Mouse (Mus musculus): ENCODE measurements around the gene Man2a1. TPM values are rescaled to one million over a fixed set of nuclear protein-coding genes. Genes with fewer than 3 reads are reported as not detected.

Man2a1 gene
- polyA plus RNA-seq, 1 experiment, result 0.03 TPM

GRCm38 (mm10) chr17:64611426-64611825 is 10.9 kb downstream of the Man2a1 start:
- H3K4me1 ChIP-seq (ENCODE audit: control insufficient read depth), result peaks cover 8% of the 10 kb centered on the region; the same call in 1 of the 2 replicates

GRCm38 (mm10) chr17:64612135-64612885 is 11.8 kb downstream of the Man2a1 start:
- Histone ChIP-seq H3K9me3 (ENCODE audit: control insufficient read depth, low read length) (no peaks in the 10 kb centered on the region), H3K27me3 (ENCODE audit: control insufficient read depth) (no peaks in the 10 kb centered on the region), H3K4me3 (replicated peaks) (no peak overlapping the region), H3K36me3 (ENCODE audit: control insufficient read depth) (peaks cover 11% of the 10 kb centered on the region), H3K4me1 (ENCODE audit: control insufficient read depth) (peaks cover 6% of the 10 kb centered on the region; the same call in 1 of the 2 replicates)
- no peak for TF ChIP-seq TAL1 (IDR thresholded peaks at IDR 0.05; ENCODE audit: low read length)
- TF ChIP-seq GATA1 (IDR thresholded peaks at IDR 0.05; ENCODE audit: low read length), result no peak

More at GRCm38 (mm10) chr17:64611426-64611825, 10.9 kb downstream of the Man2a1 start:
- no peaks in the 10 kb centered on the region for H3K27me3 ChIP-seq (ENCODE audit: control insufficient read depth)
- H3K4me3 ChIP-seq (replicated peaks), result no peak overlapping the region
- H3K9me3 ChIP-seq (ENCODE audit: control insufficient read depth, low read length), result no peaks in the 10 kb centered on the region
- TF ChIP-seq TAL1 (IDR thresholded peaks at IDR 0.05; ENCODE audit: low read length) (no peak), GATA1 (IDR thresholded peaks at IDR 0.05; ENCODE audit: low read length) (no peak)
- H3K36me3 ChIP-seq (ENCODE audit: control insufficient read depth), result peaks cover 11% of the 10 kb centered on the region

- H3K4me3 ChIP-seq (replicated peaks), result no peak overlapping the region
- peaks cover 11% of the 10 kb centered on the region for H3K36me3 ChIP-seq (ENCODE audit: control insufficient read depth)
- TF ChIP-seq GATA1 (IDR thresholded peaks at IDR 0.05; ENCODE audit: low read length) (no peak), TAL1 (IDR thresholded peaks at IDR 0.05; ENCODE audit: low read length) (no peak)
- no peaks in the 10 kb centered on the region for H3K27me3 ChIP-seq (ENCODE audit: control insufficient read depth)
- H3K4me1 ChIP-seq (ENCODE audit: control insufficient read depth), result peaks cover 6% of the 10 kb centered on the region; the same call in 1 of the 2 replicates
- H3K9me3 ChIP-seq (ENCODE audit: control insufficient read depth, low read length), result no peaks in the 10 kb centered on the region
These were observed 12.4 kb downstream of the Man2a1 start for GRCm38 (mm10) chr17:64612930-64613329.

- TF ChIP-seq TAL1 (IDR thresholded peaks at IDR 0.05; ENCODE audit: low read length), result no peak
- no peak for TF ChIP-seq GATA1 (IDR thresholded peaks at IDR 0.05; ENCODE audit: low read length)
- peaks cover 11% of the 10 kb centered on the region for H3K36me3 ChIP-seq (ENCODE audit: control insufficient read depth)
- no peaks in the 10 kb centered on the region for H3K9me3 ChIP-seq (ENCODE audit: control insufficient read depth, low read length)
- no peaks in the 10 kb centered on the region for H3K27me3 ChIP-seq (ENCODE audit: control insufficient read depth)
- H3K4me1 ChIP-seq (ENCODE audit: control insufficient read depth), result peaks cover 4% of the 10 kb centered on the region; the same call in 1 of the 2 replicates
- H3K4me3 ChIP-seq (replicated peaks), result no peak overlapping the region
These were observed 12.8 kb downstream of the Man2a1 start for GRCm38 (mm10) chr17:64613351-64613750.

- Histone ChIP-seq H3K4me1 (ENCODE audit: control insufficient read depth) (peaks cover 6% of the 10 kb centered on the region), H3K36me3 (ENCODE audit: control insufficient read depth) (peaks cover 11% of the 10 kb centered on the region), H3K27me3 (ENCODE audit: control insufficient read depth) (no peaks in the 10 kb centered on the region), H3K9me3 (ENCODE audit: control insufficient read depth, low read length) (no peaks in the 10 kb centered on the region), H3K4me3 (replicated peaks) (no peak overlapping the region)
- no peak for TF ChIP-seq GATA1 (IDR thresholded peaks at IDR 0.05; ENCODE audit: low read length)
- no peak for TF ChIP-seq TAL1 (IDR thresholded peaks at IDR 0.05; ENCODE audit: low read length)
These were observed 14.3 kb downstream of the Man2a1 start for GRCm38 (mm10) chr17:64614804-64615203.

GRCm38 (mm10) chr17:64615420-64615819 is 14.9 kb downstream of the Man2a1 start:
- Histone ChIP-seq H3K36me3 (ENCODE audit: control insufficient read depth) (peaks cover 11% of the 10 kb centered on the region), H3K27me3 (ENCODE audit: control insufficient read depth) (no peaks in the 10 kb centered on the region), H3K4me3 (replicated peaks) (no peak overlapping the region), H3K4me1 (ENCODE audit: control insufficient read depth) (peaks cover 12% of the 10 kb centered on the region), H3K9me3 (ENCODE audit: control insufficient read depth, low read length) (no peaks in the 10 kb centered on the region)
- no peak for TF ChIP-seq TAL1 (IDR thresholded peaks at IDR 0.05; ENCODE audit: low read length)
- no peak for TF ChIP-seq GATA1 (IDR thresholded peaks at IDR 0.05; ENCODE audit: low read length)

- peaks cover 10% of the 10 kb centered on the region for H3K36me3 ChIP-seq (ENCODE audit: control insufficient read depth)
- no peaks in the 10 kb centered on the region for H3K9me3 ChIP-seq (ENCODE audit: control insufficient read depth, low read length)
- H3K4me1 ChIP-seq (ENCODE audit: control insufficient read depth), result peaks cover 17% of the 10 kb centered on the region
- TF ChIP-seq TAL1 (IDR thresholded peaks at IDR 0.05; ENCODE audit: low read length) (no peak), GATA1 (IDR thresholded peaks at IDR 0.05; ENCODE audit: low read length) (no peak)
- no peak overlapping the region for H3K4me3 ChIP-seq (replicated peaks)
- H3K27me3 ChIP-seq (ENCODE audit: control insufficient read depth), result no peaks in the 10 kb centered on the region
These were observed 15.7 kb downstream of the Man2a1 start for GRCm38 (mm10) chr17:64616259-64616658.

- Histone ChIP-seq H3K27me3 (ENCODE audit: control insufficient read depth) (no peaks in the 10 kb centered on the region), H3K9me3 (ENCODE audit: control insufficient read depth, low read length) (no peaks in the 10 kb centered on the region), H3K36me3 (ENCODE audit: control insufficient read depth) (peaks cover 9% of the 10 kb centered on the region), H3K4me1 (ENCODE audit: control insufficient read depth) (peaks cover 17% of the 10 kb centered on the region), H3K4me3 (replicated peaks) (no peak overlapping the region)
- no peak for TF ChIP-seq GATA1 (IDR thresholded peaks at IDR 0.05; ENCODE audit: low read length)
- TF ChIP-seq TAL1 (IDR thresholded peaks at IDR 0.05; ENCODE audit: low read length), result no peak
These were observed 17.3 kb downstream of the Man2a1 start for GRCm38 (mm10) chr17:64617838-64618237.

GRCm38 (mm10) chr17:64618996-64619395 is 18.5 kb downstream of the Man2a1 start:
- peaks cover 16% of the 10 kb centered on the region for H3K4me1 ChIP-seq (ENCODE audit: control insufficient read depth)

More at GRCm38 (mm10) chr17:64618996-64619395, 18.5 kb downstream of the Man2a1 start:
- Histone ChIP-seq H3K36me3 (ENCODE audit: control insufficient read depth) (peaks cover 9% of the 10 kb centered on the region), H3K4me3 (replicated peaks) (no peak overlapping the region), H3K27me3 (ENCODE audit: control insufficient read depth) (no peaks in the 10 kb centered on the region), H3K9me3 (ENCODE audit: control insufficient read depth, low read length) (no peaks in the 10 kb centered on the region)
- no peak for TF ChIP-seq GATA1 (IDR thresholded peaks at IDR 0.05; ENCODE audit: low read length)
- no peak for TF ChIP-seq TAL1 (IDR thresholded peaks at IDR 0.05; ENCODE audit: low read length)

Measured in erythroblast, embryonic 14.5 days (primary cell).